Mouse (Mus musculus): ENCODE measurements around the gene Prpf38b. TPM values are rescaled to one million over a fixed set of nuclear protein-coding genes. Genes with fewer than 3 reads are reported as not detected.
A peak's percentile ranks its signal among the peaks of the same experiment; 100 is the strongest.

The Prpf38b gene
- polyA plus RNA-seq, 1 experiment from 2014 or later = 72.0 TPM

GRCm38 (mm10) chr3:108917986-108918385 lies 6.5 kb upstream of the Prpf38b start:
- 47% methylated on average over 3 of the region's 3 CpGs for WGBS
- ATAC-seq (ENCODE audit: insufficient read depth) = no peak
- Histone ChIP-seq H3K4me2 (no peak overlapping the region), H3K9ac (no peak overlapping the region), H3K27me3 (ENCODE audit: insufficient read depth, low read length) (no peaks in the 10 kb centered on the region), H3K4me3 (ENCODE audit: low read depth, low read length) (no peak overlapping the region), H3K9me3 (ENCODE audit: low read depth, low read length) (no peaks in the 10 kb centered on the region), H3K36me3 (ENCODE audit: insufficient read depth) (no peaks in the 10 kb centered on the region), H3K4me1 (ENCODE audit: insufficient read depth) (no peaks in the 10 kb centered on the region), H3K27ac (ENCODE audit: low read depth) (no peak overlapping the region)
- no peak for DNase-seq
- no peak for TF ChIP-seq CTCF (IDR thresholded peaks at IDR 0.05; ENCODE audit: low read depth)

GRCm38 (mm10) chr3:108916857-108917256 lies 5.3 kb upstream of the Prpf38b start:
- no peak for ATAC-seq (ENCODE audit: insufficient read depth)
- Histone ChIP-seq H3K9ac (no peak overlapping the region), H3K9me3 (ENCODE audit: low read depth, low read length) (no peaks in the 10 kb centered on the region), H3K4me2 (no peak overlapping the region), H3K27me3 (ENCODE audit: insufficient read depth, low read length) (no peaks in the 10 kb centered on the region), H3K4me3 (ENCODE audit: low read depth, low read length) (no peak overlapping the region), H3K27ac (ENCODE audit: low read depth) (no peak overlapping the region), H3K4me1 (ENCODE audit: insufficient read depth) (no peaks in the 10 kb centered on the region), H3K36me3 (ENCODE audit: insufficient read depth) (no peaks in the 10 kb centered on the region)
- DNase-seq = no peak
- no peak for TF ChIP-seq CTCF (IDR thresholded peaks at IDR 0.05; ENCODE audit: low read depth)
- WGBS = 27% methylated on average over 4 of the region's 4 CpGs

DNA sequence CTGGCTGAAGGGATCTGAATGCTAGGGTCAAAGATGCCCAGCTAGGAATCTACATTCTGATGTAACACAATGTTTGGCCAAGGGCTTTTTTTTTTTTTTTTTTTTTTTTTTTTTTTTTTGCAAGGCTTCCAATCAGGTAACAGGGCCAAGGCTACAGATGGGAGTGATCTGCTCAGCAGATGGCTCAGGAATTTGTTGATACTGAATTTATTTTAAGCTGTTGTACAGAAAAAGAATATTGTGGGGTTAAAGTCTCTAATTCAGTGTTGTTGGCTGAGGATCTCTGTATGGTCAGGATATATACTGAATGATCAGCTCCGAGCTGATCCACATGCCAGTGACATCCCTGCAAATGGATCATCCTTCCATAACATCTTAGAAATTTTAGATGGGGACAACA lies 4.5 kb upstream of the Prpf38b start:
- DNase-seq (no peak), ATAC-seq (ENCODE audit: insufficient read depth) (no peak)
- no peaks in the 10 kb centered on the region for H3K9me3 ChIP-seq (ENCODE audit: low read depth, low read length)
- WGBS = 66% methylated on average over 1 of the region's 1 CpGs
- H3K36me3 ChIP-seq (ENCODE audit: insufficient read depth) = no peaks in the 10 kb centered on the region
- H3K27ac ChIP-seq (ENCODE audit: low read depth) = no peak overlapping the region
- no peak overlapping the region for H3K9ac ChIP-seq
- no peak for TF ChIP-seq CTCF (IDR thresholded peaks at IDR 0.05; ENCODE audit: low read depth)
- H3K27me3 ChIP-seq (ENCODE audit: insufficient read depth, low read length) = no peaks in the 10 kb centered on the region
- H3K4me2 ChIP-seq = no peak overlapping the region
- H3K4me1 ChIP-seq (ENCODE audit: insufficient read depth) = no peaks in the 10 kb centered on the region
- no peak overlapping the region for H3K4me3 ChIP-seq (ENCODE audit: low read depth, low read length)

DNA sequence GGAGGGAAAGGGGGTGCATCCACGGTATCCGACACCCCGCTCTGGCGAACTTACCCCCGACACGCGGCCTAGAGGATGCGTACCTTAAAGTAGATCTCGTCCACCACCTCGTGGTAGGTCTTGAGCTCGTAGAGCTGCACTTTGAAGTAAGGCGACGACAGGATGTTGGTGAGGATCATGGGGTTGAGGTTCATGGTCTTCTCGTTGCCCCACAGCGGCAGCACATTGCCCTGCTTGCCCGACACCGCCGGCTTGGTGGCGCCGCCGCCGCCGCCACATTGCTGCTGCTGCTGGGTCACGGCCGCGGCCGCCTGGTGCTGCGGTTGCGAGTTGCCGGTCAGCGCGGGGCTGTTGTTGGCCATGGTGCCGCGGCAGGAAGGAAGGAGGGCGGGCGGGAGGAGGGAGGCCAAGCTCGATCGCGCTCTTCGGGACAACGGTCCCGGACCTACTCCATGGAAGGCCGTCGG lies 413 bp downstream of the Prpf38b start:
- H3K27ac ChIP-seq (ENCODE audit: low read depth) = peak overlapping the region; percentile 99
- H3K27me3 ChIP-seq (ENCODE audit: insufficient read depth, low read length) = no peaks in the 10 kb centered on the region
- peak overlapping the region; percentile 93 for H3K9ac ChIP-seq
- ATAC-seq (ENCODE audit: insufficient read depth) (peak; percentile 87), DNase-seq (peak; percentile 83)
- peaks cover 5% of the 10 kb centered on the region for H3K4me1 ChIP-seq (ENCODE audit: insufficient read depth)
- peak overlapping the region; percentile 98 for H3K4me2 ChIP-seq
- H3K4me3 ChIP-seq (ENCODE audit: low read depth, low read length) = peak overlapping the region; percentile 94
- under 1% methylated on average over 44 of the region's 44 CpGs for WGBS
- H3K9me3 ChIP-seq (ENCODE audit: low read depth, low read length) = no peaks in the 10 kb centered on the region
- peaks cover 28% of the 10 kb centered on the region for H3K36me3 ChIP-seq (ENCODE audit: insufficient read depth)
- TF ChIP-seq CTCF (IDR thresholded peaks at IDR 0.05; ENCODE audit: low read depth) = peak; percentile 56

DNA sequence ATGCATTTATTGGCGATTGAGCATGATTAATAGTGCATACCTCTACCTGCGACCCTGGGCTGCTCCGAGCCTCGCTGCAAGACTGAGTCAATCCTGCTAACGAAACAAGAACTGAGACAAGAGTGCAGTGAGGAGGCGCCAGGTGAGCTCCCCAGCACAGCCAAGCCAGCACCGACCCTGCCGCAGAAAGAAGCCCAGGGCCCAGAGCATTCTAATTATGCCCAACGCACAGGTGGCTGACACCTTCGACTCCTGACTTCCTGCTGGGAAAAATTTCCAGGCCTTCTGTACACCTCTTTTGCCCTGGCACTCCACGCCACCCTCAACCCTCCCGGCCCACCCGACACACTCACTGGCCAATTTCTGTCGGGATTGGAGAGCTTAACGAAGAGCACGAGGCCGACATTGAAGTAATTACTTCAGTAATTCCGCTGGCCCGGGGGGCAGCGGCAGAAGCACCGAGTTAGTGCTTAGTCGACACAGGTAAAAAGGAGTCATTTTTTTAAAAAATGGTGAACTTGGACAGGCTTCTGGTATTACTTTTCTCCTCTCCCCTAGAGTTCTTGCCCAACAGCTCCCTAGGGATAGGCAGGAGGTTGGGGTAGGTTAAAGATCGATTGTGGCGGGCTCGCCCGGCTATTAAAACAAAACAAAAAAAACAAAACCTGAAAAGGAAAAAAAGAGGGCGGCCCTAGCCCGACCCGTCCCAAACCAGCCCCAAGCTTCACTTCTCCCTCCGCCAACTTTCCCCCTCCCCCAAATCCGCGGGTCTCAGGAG lies 1.0 kb downstream of the Prpf38b start:
- DNase-seq = peak; percentile 24
- Histone ChIP-seq H3K4me1 (ENCODE audit: insufficient read depth) (peaks cover 5% of the 10 kb centered on the region), H3K27me3 (ENCODE audit: insufficient read depth, low read length) (no peaks in the 10 kb centered on the region), H3K4me3 (ENCODE audit: low read depth, low read length) (peak overlapping the region; percentile 94), H3K36me3 (ENCODE audit: insufficient read depth) (peaks cover 34% of the 10 kb centered on the region), H3K27ac (ENCODE audit: low read depth) (peak overlapping the region; percentile 99), H3K9ac (peak overlapping the region; percentile 93), H3K9me3 (ENCODE audit: low read depth, low read length) (no peaks in the 10 kb centered on the region), H3K4me2 (peak overlapping the region; percentile 98)
- no peak for TF ChIP-seq CTCF (IDR thresholded peaks at IDR 0.05; ENCODE audit: low read depth)
- WGBS = under 1% methylated on average over 32 of the region's 32 CpGs
- no peak for ATAC-seq (ENCODE audit: insufficient read depth)

- DNase-seq (no peak), ATAC-seq (ENCODE audit: insufficient read depth) (no peak)
- no peak overlapping the region for H3K4me2 ChIP-seq
- no peak for TF ChIP-seq CTCF (IDR thresholded peaks at IDR 0.05; ENCODE audit: low read depth)
- no peak overlapping the region for H3K9ac ChIP-seq
- no peaks in the 10 kb centered on the region for H3K4me1 ChIP-seq (ENCODE audit: insufficient read depth)
- peaks cover 71% of the 10 kb centered on the region for H3K36me3 ChIP-seq (ENCODE audit: insufficient read depth)
- H3K27me3 ChIP-seq (ENCODE audit: insufficient read depth, low read length) = no peaks in the 10 kb centered on the region
- no peaks in the 10 kb centered on the region for H3K9me3 ChIP-seq (ENCODE audit: low read depth, low read length)
- 96% methylated on average over 6 of the region's 6 CpGs for WGBS
- H3K4me3 ChIP-seq (ENCODE audit: low read depth, low read length) = no peak overlapping the region
- no peak overlapping the region for H3K27ac ChIP-seq (ENCODE audit: low read depth)
Measured at GRCm38 (mm10) chr3:108902934-108903333, 8.6 kb downstream of the Prpf38b start.

DNA sequence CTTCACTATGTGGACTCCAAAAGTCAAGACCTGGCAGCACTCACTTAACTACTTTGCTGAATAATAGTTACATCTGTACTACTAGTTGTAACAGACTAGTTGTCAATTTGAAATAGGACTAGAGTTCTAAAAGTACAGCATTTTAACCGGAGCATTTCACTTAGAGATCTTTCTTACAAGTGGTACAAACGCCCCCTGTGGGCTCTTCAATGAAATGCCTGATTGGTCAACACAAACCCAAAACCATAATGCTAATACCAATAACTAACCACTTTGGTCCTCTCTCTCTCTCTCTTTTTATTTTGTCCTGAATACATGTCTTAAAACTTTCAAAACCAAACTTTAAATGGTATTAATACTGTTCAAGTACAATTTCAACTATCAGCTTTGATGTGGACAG lies 9.5 kb downstream of the Prpf38b start:
- 50% methylated on average over 2 of the region's 2 CpGs for WGBS
- peak; percentile 36; the same call in 1 of the 2 replicates for TF ChIP-seq CTCF (IDR thresholded peaks at IDR 0.05; ENCODE audit: low read depth)

More for the DNA sequence above, 9.5 kb downstream of the Prpf38b start:
- H3K4me1 ChIP-seq (ENCODE audit: insufficient read depth) = no peaks in the 10 kb centered on the region
- DNase-seq = peak; percentile 60
- H3K36me3 ChIP-seq (ENCODE audit: insufficient read depth) = peaks cover 62% of the 10 kb centered on the region
- H3K9ac ChIP-seq = no peak overlapping the region
- H3K27ac ChIP-seq (ENCODE audit: low read depth) = no peak overlapping the region
- no peak overlapping the region for H3K4me2 ChIP-seq
- no peak overlapping the region for H3K4me3 ChIP-seq (ENCODE audit: low read depth, low read length)
- ATAC-seq (ENCODE audit: insufficient read depth) = no peak
- no peaks in the 10 kb centered on the region for H3K9me3 ChIP-seq (ENCODE audit: low read depth, low read length)
- no peaks in the 10 kb centered on the region for H3K27me3 ChIP-seq (ENCODE audit: insufficient read depth, low read length)

Measured in lung, embryonic 14.5 days (tissue).